Mouse (Mus musculus) MEL (cell line): Measurements from ENCODE around the gene Gpatch11. TPM values are rescaled to one million over a fixed set of nuclear protein-coding genes. Genes with fewer than 3 reads are reported as not detected.

Experiments used
- DNase-seq: peaks from one replicate; pipeline ENCODE4 v3.0.0; 2011; ENCODE audit warnings: low read depth, low spot score
- H3K27ac ChIP-seq: 2 replicates; pipeline ENCODE4 v1.5.1; 2012; ENCODE audit warnings: low read depth, mild to moderate bottlenecking, control low read depth, low read length, moderate library complexity; ENCODE audit not compliant: control insufficient read depth
- H3K27me3 ChIP-seq, 2 experiments: fragments of 150-350 bp in 1 of 2; sonication (generic) in 1 of 2; 2 replicates each; pipeline ENCODE4 v1.6.1; 2012; ENCODE audit warnings: low read length in 2 of 2, mild to moderate bottlenecking in 2 of 2, improper control_type of control experiment in 1 of 2, moderate library complexity in 1 of 2; ENCODE audit not compliant: insufficient read depth in 2 of 2, control insufficient read depth in 1 of 2
- H3K36me3 ChIP-seq, 2 experiments: 2 replicates each; pipeline ENCODE4 v1.6.1; 2012 to 2014; ENCODE audit warnings: low read length in 2 of 2, improper control_type of control experiment in 1 of 2, inconsistent platforms in 1 of 2, mild to moderate bottlenecking in 1 of 2; ENCODE audit not compliant: insufficient read depth in 2 of 2, control insufficient read depth in 1 of 2
- H3K4me1 ChIP-seq, 2 experiments: fragments of 150-350 bp in 1 of 2; sonication (generic) in 1 of 2; 2 replicates each; pipeline ENCODE4 v1.6.1; 2012; ENCODE audit warnings: low read length in 2 of 2, improper control_type of control experiment in 1 of 2, mild to moderate bottlenecking in 1 of 2; ENCODE audit not compliant: insufficient read depth in 2 of 2, control insufficient read depth in 1 of 2
- H3K4me3 ChIP-seq, 2 experiments: fragments of 150-350 bp in 1 of 2; sonication (generic) in 1 of 2; 2 replicates each; pipeline ENCODE4 v1.5.1; 2012; ENCODE audit warnings: low read depth in 2 of 2, low read length in 2 of 2, mild to moderate bottlenecking in 2 of 2, moderate library complexity in 2 of 2, control low read depth in 1 of 2, improper control_type of control experiment in 1 of 2; ENCODE audit not compliant: control insufficient read depth in 1 of 2, insufficient read depth in 1 of 2
- H3K79me2 ChIP-seq: 2 replicates; pipeline ENCODE4 v1.6.1; 2012; ENCODE audit warnings: mild to moderate bottlenecking, low read length, moderate library complexity; ENCODE audit not compliant: control insufficient read depth, poor library complexity, insufficient read depth
- H3K9ac ChIP-seq: 2 replicates; pipeline ENCODE4 v1.6.1; 2012; ENCODE audit warnings: low read depth, mild to moderate bottlenecking, control low read depth, low read length, moderate library complexity; ENCODE audit not compliant: control insufficient read depth, poor library complexity, severe bottlenecking
- H3K9me3 ChIP-seq: fragments of 150-350 bp; sonication (generic); replicated peaks from 2 replicates; pipeline ENCODE4 v1.6.1; 2012; ENCODE audit warnings: mild to moderate bottlenecking, low read length, improper control_type of control experiment, moderate library complexity; ENCODE audit not compliant: insufficient read depth
- BHLHE40 ChIP-seq: IDR thresholded peaks from 2 replicates; pipeline ENCODE4 v1.6.1; 2012; ENCODE audit warnings: low read depth, mild to moderate bottlenecking, inconsistent platforms, low read length, improper control_type of control experiment, borderline replicate concordance
- CHD1 ChIP-seq: IDR thresholded peaks from 2 replicates; pipeline ENCODE4 v1.6.1; 2012; ENCODE audit warnings: low read depth, mild to moderate bottlenecking, inconsistent platforms, low read length, improper control_type of control experiment
- CHD2 ChIP-seq: IDR thresholded peaks from 2 replicates; pipeline ENCODE4 v1.6.1; 2011; ENCODE audit warnings: low read length, improper control_type of control experiment
- CTCF ChIP-seq, 3 experiments: IDR thresholded peaks in 2 of 3; conservative IDR thresholded peaks in 1 of 3; 2 replicates each; pipeline ENCODE4 v1.5.1; 2011 to 2012; ENCODE audit warnings: low read length in 3 of 3, low read depth in 2 of 3, mild to moderate bottlenecking in 2 of 3, improper control_type of control experiment in 1 of 3, inconsistent platforms in 1 of 3, mixed read lengths in 1 of 3, moderate library complexity in 1 of 3; ENCODE audit not compliant: control insufficient read depth in 1 of 3, insufficient read depth in 1 of 3, poor library complexity in 1 of 3, severe bottlenecking in 1 of 3
- E2F4 ChIP-seq: IDR thresholded peaks from 2 replicates; pipeline ENCODE4 v1.6.1; 2011; ENCODE audit warnings: low read depth, low read length, improper control_type of control experiment, borderline replicate concordance
- ELF1 ChIP-seq: IDR thresholded peaks from 2 replicates; pipeline ENCODE4 v1.6.1; 2014; ENCODE audit warnings: low read depth, mild to moderate bottlenecking, inconsistent platforms, low read length, improper control_type of control experiment, moderate library complexity
- EP300 ChIP-seq, 2 experiments: IDR thresholded peaks; 2 replicates each; pipeline ENCODE4 v1.6.1; 2011; ENCODE audit warnings: improper control_type of control experiment in 2 of 2, low read length in 2 of 2, low read depth in 1 of 2, mild to moderate bottlenecking in 1 of 2
- ETS1 ChIP-seq: IDR thresholded peaks from 2 replicates; pipeline ENCODE4 v1.6.1; 2012; ENCODE audit warnings: low read depth, mild to moderate bottlenecking, inconsistent platforms, low read length, improper control_type of control experiment, moderate library complexity
- GABPA ChIP-seq: IDR thresholded peaks from 2 replicates; pipeline ENCODE4 v1.6.1; 2012; ENCODE audit warnings: low read depth, mild to moderate bottlenecking, inconsistent platforms, low read length, improper control_type of control experiment, moderate library complexity
- HCFC1 ChIP-seq: IDR thresholded peaks from 2 replicates; pipeline ENCODE4 v1.6.1; 2012; ENCODE audit warnings: low read depth, mild to moderate bottlenecking, inconsistent platforms, low read length, improper control_type of control experiment, moderate library complexity
- JUND ChIP-seq: IDR thresholded peaks from 2 replicates; pipeline ENCODE4 v1.6.1; 2011; ENCODE audit warnings: low read depth, mild to moderate bottlenecking, improper control_type of control experiment, low read length
- KAT2A ChIP-seq: conservative IDR thresholded peaks from 2 replicates; pipeline ENCODE4 v1.6.1; 2012; ENCODE audit warnings: low read depth, low read length, improper control_type of control experiment, inconsistent platforms
- MAFK ChIP-seq: IDR thresholded peaks from 2 replicates; pipeline ENCODE4 v1.6.1; 2011; ENCODE audit warnings: low read depth, mild to moderate bottlenecking, low read length, improper control_type of control experiment, borderline replicate concordance
- MAX ChIP-seq: IDR thresholded peaks from 2 replicates; pipeline ENCODE4 v1.6.1; 2011; ENCODE audit warnings: low read length, improper control_type of control experiment
- MAZ ChIP-seq: IDR thresholded peaks from 2 replicates; pipeline ENCODE4 v1.6.1; 2012; ENCODE audit warnings: low read depth, mild to moderate bottlenecking, inconsistent platforms, low read length, improper control_type of control experiment
- MEF2A ChIP-seq: IDR thresholded peaks from 2 replicates; pipeline ENCODE4 v1.6.1; 2014; ENCODE audit warnings: low read depth, mild to moderate bottlenecking, inconsistent platforms, low read length, improper control_type of control experiment; ENCODE audit not compliant: poor library complexity, insufficient replicate concordance, severe bottlenecking; ENCODE audit errors: extremely low read depth
- MXI1 ChIP-seq: IDR thresholded peaks from 2 replicates; pipeline ENCODE4 v1.6.1; 2011; ENCODE audit warnings: mild to moderate bottlenecking, low read depth, low read length, improper control_type of control experiment
- MYB ChIP-seq: IDR thresholded peaks from 2 replicates; pipeline ENCODE4 v1.6.1; 2011; ENCODE audit warnings: mild to moderate bottlenecking, low read depth, low read length, improper control_type of control experiment
- MYC ChIP-seq: IDR thresholded peaks from 2 replicates; pipeline ENCODE4 v1.6.1; 2011; ENCODE audit warnings: low read depth, mild to moderate bottlenecking, low read length, improper control_type of control experiment, moderate library complexity
- NELFE ChIP-seq: IDR thresholded peaks from 2 replicates; pipeline ENCODE4 v1.6.1; 2011; ENCODE audit warnings: low read depth, low read length, improper control_type of control experiment
- NRF1 ChIP-seq: IDR thresholded peaks from 2 replicates; pipeline ENCODE4 v1.6.1; 2014; ENCODE audit warnings: low read depth, mild to moderate bottlenecking, inconsistent platforms, low read length, improper control_type of control experiment, moderate library complexity; ENCODE audit not compliant: poor library complexity, insufficient read depth, severe bottlenecking
- POLR2A ChIP-seq, 2 experiments: IDR thresholded peaks; 2 replicates each; pipeline ENCODE4 v1.6.1; 2011 to 2012; ENCODE audit warnings: low read length in 2 of 2, mild to moderate bottlenecking in 2 of 2, control low read depth in 1 of 2, improper control_type of control experiment in 1 of 2, low read depth in 1 of 2, moderate library complexity in 1 of 2; ENCODE audit not compliant: control insufficient read depth in 1 of 2, insufficient read depth in 1 of 2, poor library complexity in 1 of 2
- POLR2AphosphoS2 ChIP-seq: IDR thresholded peaks from 2 replicates; pipeline ENCODE4 v1.6.1; 2011; ENCODE audit warnings: low read length, improper control_type of control experiment
- POLR2AphosphoS5 ChIP-seq: IDR thresholded peaks from 2 replicates; pipeline ENCODE4 v1.6.1; 2012; ENCODE audit warnings: low read depth, borderline replicate concordance, mild to moderate bottlenecking, inconsistent platforms, low read length, moderate library complexity, mixed read lengths
- RAD21 ChIP-seq: IDR thresholded peaks from 2 replicates; pipeline ENCODE4 v1.6.1; 2011; ENCODE audit warnings: mild to moderate bottlenecking, low read depth, low read length, improper control_type of control experiment
- RCOR1 ChIP-seq: IDR thresholded peaks from 2 replicates; pipeline ENCODE4 v1.6.1; 2012; ENCODE audit warnings: low read depth, mild to moderate bottlenecking, inconsistent platforms, low read length, improper control_type of control experiment
- SIN3A ChIP-seq: IDR thresholded peaks from 2 replicates; pipeline ENCODE4 v1.6.1; 2012; ENCODE audit warnings: low read length, improper control_type of control experiment, inconsistent platforms
- SMC3 ChIP-seq: IDR thresholded peaks from 2 replicates; pipeline ENCODE4 v1.6.1; 2011; ENCODE audit warnings: low read depth, low read length, improper control_type of control experiment
- TAL1 ChIP-seq: IDR thresholded peaks from 2 replicates; pipeline ENCODE4 v1.6.1; 2012; ENCODE audit warnings: mild to moderate bottlenecking, inconsistent platforms, low read length, moderate library complexity, mixed read lengths
- TBP ChIP-seq: IDR thresholded peaks from 2 replicates; pipeline ENCODE4 v1.8.0; 2011; ENCODE audit warnings: low read depth, low read length, improper control_type of control experiment
- USF1 ChIP-seq: IDR thresholded peaks from 2 replicates; pipeline ENCODE4 v1.6.1; 2014; ENCODE audit warnings: low read depth, mild to moderate bottlenecking, inconsistent platforms, low read length, improper control_type of control experiment, moderate library complexity
- USF2 ChIP-seq, 2 experiments: IDR thresholded peaks; 2 replicates each; pipeline ENCODE4 v1.6.1; 2011 to 2012; ENCODE audit warnings: improper control_type of control experiment in 2 of 2, low read length in 2 of 2, borderline replicate concordance in 1 of 2, inconsistent platforms in 1 of 2, low read depth in 1 of 2, mild to moderate bottlenecking in 1 of 2; ENCODE audit not compliant: insufficient read depth in 1 of 2
- ZKSCAN1 ChIP-seq: IDR thresholded peaks from 2 replicates; pipeline ENCODE4 v1.6.1; 2012; ENCODE audit warnings: low read depth, mild to moderate bottlenecking, inconsistent platforms, low read length, improper control_type of control experiment, moderate library complexity
- ZMIZ1 ChIP-seq: IDR thresholded peaks from 2 replicates; pipeline ENCODE4 v1.6.1; 2012; ENCODE audit warnings: low read depth, mild to moderate bottlenecking, inconsistent platforms, low read length, improper control_type of control experiment, moderate library complexity
- ZNF384 ChIP-seq: IDR thresholded peaks from 2 replicates; pipeline ENCODE4 v1.6.1; 2012; ENCODE audit warnings: low read depth, mild to moderate bottlenecking, inconsistent platforms, low read length, improper control_type of control experiment
- polyA plus RNA-seq, 2 experiments: library from polyadenylated mRNA; stranded (reverse) in 1 of 2; unstranded in 1 of 2; fragments of >175 nt in 1 of 2; fragments of >200 nt in 1 of 2; gene quantifications; 2 replicates each; pipeline versions ENCODE4 v1.2.1 to v1.2.4; 2012; ENCODE audit warnings: low replicate concordance in 2 of 2, low read depth in 1 of 2; ENCODE audit not compliant: insufficient read length in 2 of 2, insufficient read depth in 1 of 2, missing spikeins in 1 of 2
- total RNA-seq: library from RNA; depleted of rRNA; stranded (reverse); fragments of 300-350 nt; gene quantifications from 2 replicates; pipeline ENCODE4 v1.2.3, GENCODE M21; 2012

Gpatch11 gene
- total and polyA plus RNA-seq, 3 experiments, result 10.3 to 12.4 TPM; not detected in 1

DNA sequence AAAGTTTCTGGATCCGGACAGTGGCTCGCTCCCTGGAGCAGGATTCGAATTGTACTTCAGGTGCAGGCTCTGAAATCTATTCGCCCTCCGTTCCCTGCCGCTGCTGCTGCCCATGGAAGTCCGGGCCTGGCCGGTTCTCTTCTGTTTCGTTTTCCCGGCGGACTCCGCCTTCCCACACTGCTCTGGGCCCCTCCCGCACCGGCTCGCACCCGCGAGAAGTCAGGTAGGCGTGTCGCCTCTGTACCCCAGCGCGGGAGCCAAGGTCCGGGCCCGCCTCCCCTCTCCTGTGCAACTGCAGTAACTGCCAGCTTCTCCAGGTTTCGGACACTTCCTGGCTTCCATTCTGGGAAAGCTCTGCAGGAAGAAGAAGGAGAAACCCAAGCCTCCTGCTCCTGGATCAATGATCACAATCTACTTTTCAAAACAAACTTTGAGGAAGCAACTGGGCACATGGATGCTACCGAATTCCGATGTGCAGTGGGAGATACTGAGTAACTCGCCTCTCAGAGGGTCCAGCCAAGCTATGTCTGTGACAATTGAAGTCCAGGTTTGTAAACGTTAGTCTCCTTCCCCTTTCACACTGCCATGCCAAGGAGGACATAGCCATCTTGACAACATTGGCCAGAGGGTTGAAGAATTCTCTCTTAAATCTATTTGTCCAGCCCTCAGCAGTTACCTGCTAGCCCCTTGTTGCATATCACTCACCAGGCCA is 47.2 kb downstream of the Gpatch11 start, which contains the start of gene Eif2ak2:
Eif2ak2 (minus strand) TSS at position 173 of the 712 bp plus-strand sequence.
- no peaks in the 10 kb centered on the region for H3K9me3 ChIP-seq
- DNase-seq, result peak; percentile 90
- peak within 1 kb of the TSS; percentile 76 to 91 for H3K4me3 ChIP-seq
- H3K27me3 ChIP-seq, result no peaks in the 10 kb centered on the region
- H3K9ac ChIP-seq, result peak within 1 kb of the TSS; percentile 87
- peaks cover 3 to 10% of the 10 kb centered on the region in 2 experiments; a peak in 3 of 4 replicates for H3K4me1 ChIP-seq
- peaks cover 6% of the 10 kb centered on the region for H3K79me2 ChIP-seq
- peaks cover 0 to 3% of the 10 kb centered on the region in 2 experiments; a peak in 1 of 4 replicates for H3K36me3 ChIP-seq
- peak within 1 kb of the TSS; percentile 68 for H3K27ac ChIP-seq
- no peak; the same call in none of the 2 replicates for TF ChIP-seq SIN3A
- 0 out of 2 replicates have a peak, but pooled peaks have one; percentile 14 for TF ChIP-seq TBP
- peak; percentile 83 for TF ChIP-seq CHD2
- no peak for TF ChIP-seq GABPA
- TF ChIP-seq USF1, result no peak
- TF ChIP-seq USF2 (IDR thresholded peaks at IDR 0.05; ENCODE audit: borderline replicate concordance in 1 of 2, insufficient read depth in 1 of 2, low read depth in 1 of 2, low read length in 2 of 2), result no peak
- TF ChIP-seq BHLHE40, result no peak
- peak; percentile 63 for TF ChIP-seq NELFE
- no peak; the same call in 1 of the 2 replicates for TF ChIP-seq ZMIZ1
- TF ChIP-seq MAZ, result peak; percentile 68; the same call in 1 of the 2 replicates
- peak; percentile 57; the same call in 1 of the 2 replicates for TF ChIP-seq ELF1
- TF ChIP-seq E2F4, result no peak
- no peak for TF ChIP-seq NRF1
- TF ChIP-seq SMC3, result no peak
- TF ChIP-seq ETS1, result 0 out of 2 replicates have a peak, but pooled peaks have one; percentile 12
- 0 out of 2 replicates have a peak, but pooled peaks have one; percentile 28 for TF ChIP-seq MYB
- no peak for TF ChIP-seq ZNF384
- TF ChIP-seq TAL1, result no peak
- TF ChIP-seq POLR2A (IDR thresholded peaks at IDR 0.05; ENCODE audit: control insufficient read depth in 1 of 2, insufficient read depth in 1 of 2, low read depth in 1 of 2, low read length in 2 of 2, poor library complexity in 1 of 2), result peak; percentile 83
- TF ChIP-seq CHD1, result no peak
- no peak for TF ChIP-seq RCOR1
- peak; percentile 48; the same call in 1 of the 2 replicates for TF ChIP-seq MYC
- TF ChIP-seq POLR2AphosphoS2, result peak; percentile 26; the same call in 1 of the 2 replicates
- TF ChIP-seq HCFC1, result peak; percentile 74
- peak; percentile 38; the same call in 1 of the 2 replicates for TF ChIP-seq MXI1
- no peak for TF ChIP-seq RAD21
- TF ChIP-seq ZKSCAN1, result no peak
- no peak for TF ChIP-seq KAT2A
- no peak for TF ChIP-seq MEF2A
- TF ChIP-seq POLR2AphosphoS5, result no peak
- no peak for TF ChIP-seq EP300 (IDR thresholded peaks at IDR 0.05; ENCODE audit: low read depth in 1 of 2, low read length in 2 of 2)
- TF ChIP-seq MAFK, result no peak
- TF ChIP-seq MAX, result no peak
- TF ChIP-seq CTCF (IDR thresholded peaks at IDR 0.05 in 2 of 3, conservative IDR thresholded peaks at IDR 0.05 in 1 of 3; ENCODE audit: control insufficient read depth in 1 of 3, insufficient read depth in 1 of 3, low read depth in 2 of 3, low read length in 3 of 3, poor library complexity in 1 of 3, severe bottlenecking in 1 of 3), result no peak
- no peak for TF ChIP-seq JUND
